Mouse (Mus musculus) neural tube, embryonic 12.5 days (tissue): Measurements from ENCODE around the gene Best1. TPM values are rescaled to one million over a fixed set of nuclear protein-coding genes. Genes with fewer than 3 reads are reported as not detected.

Experiments used
- ATAC-seq: fragments of 200-750 bp; cut with Nextera tagmentation; 2 replicates; pipeline ENCODE4 v1.8.0; 2017; ENCODE audit warnings: low read depth, mild to moderate bottlenecking, moderate TSS enrichment, moderate library complexity; ENCODE audit not compliant: low FRiP score
- H3K27ac ChIP-seq: fragments of 300-500 bp; sonication (generic); 2 replicates; pipeline ENCODE4 v1.5.1; 2016
- H3K27me3 ChIP-seq: fragments of 300-500 bp; sonication (generic); replicated peaks from 2 replicates; pipeline ENCODE4 v1.6.1; 2016; ENCODE audit warnings: mild to moderate bottlenecking
- H3K36me3 ChIP-seq: fragments of 300-500 bp; sonication (generic); 2 replicates; pipeline ENCODE4 v1.6.1; 2016; ENCODE audit warnings: mild to moderate bottlenecking
- H3K4me1 ChIP-seq: fragments of 300-500 bp; sonication (generic); 2 replicates; pipeline ENCODE4 v1.6.1; 2016
- H3K4me2 ChIP-seq: fragments of 300-500 bp; sonication (generic); replicated peaks from 2 replicates; pipeline ENCODE4 v1.6.1; 2016; ENCODE audit warnings: mild to moderate bottlenecking
- H3K4me3 ChIP-seq: fragments of 300-500 bp; sonication (generic); 2 replicates; pipeline ENCODE4 v1.5.1; 2016
- H3K9ac ChIP-seq: fragments of 300-500 bp; sonication (generic); 2 replicates; pipeline ENCODE4 v1.6.1; 2016; ENCODE audit warnings: mild to moderate bottlenecking
- H3K9me3 ChIP-seq: fragments of 300-500 bp; sonication (generic); 2 replicates; pipeline ENCODE4 v1.6.1; 2016; ENCODE audit warnings: mild to moderate bottlenecking
- WGBS: fragments of 180-500 bp; shearing (Covaris S2); methylation state at CpG from one replicate; pipeline ENCODE4 v1.1.7; 2016; 5-methylcytosine and 5-hydroxymethylcytosine counted together
- polyA plus RNA-seq: library from polyadenylated mRNA; unstranded; fragments of >200 nt; fragmentation: Nextera tagmentation; extraction: Ambion mirVana; gene quantifications from 2 replicates; pipeline ENCODE4 v1.2.1, GENCODE M21; 2016

Best1 gene
- polyA plus RNA-seq = 1.0 and 1.9 TPM in 2 replicates

DNA sequence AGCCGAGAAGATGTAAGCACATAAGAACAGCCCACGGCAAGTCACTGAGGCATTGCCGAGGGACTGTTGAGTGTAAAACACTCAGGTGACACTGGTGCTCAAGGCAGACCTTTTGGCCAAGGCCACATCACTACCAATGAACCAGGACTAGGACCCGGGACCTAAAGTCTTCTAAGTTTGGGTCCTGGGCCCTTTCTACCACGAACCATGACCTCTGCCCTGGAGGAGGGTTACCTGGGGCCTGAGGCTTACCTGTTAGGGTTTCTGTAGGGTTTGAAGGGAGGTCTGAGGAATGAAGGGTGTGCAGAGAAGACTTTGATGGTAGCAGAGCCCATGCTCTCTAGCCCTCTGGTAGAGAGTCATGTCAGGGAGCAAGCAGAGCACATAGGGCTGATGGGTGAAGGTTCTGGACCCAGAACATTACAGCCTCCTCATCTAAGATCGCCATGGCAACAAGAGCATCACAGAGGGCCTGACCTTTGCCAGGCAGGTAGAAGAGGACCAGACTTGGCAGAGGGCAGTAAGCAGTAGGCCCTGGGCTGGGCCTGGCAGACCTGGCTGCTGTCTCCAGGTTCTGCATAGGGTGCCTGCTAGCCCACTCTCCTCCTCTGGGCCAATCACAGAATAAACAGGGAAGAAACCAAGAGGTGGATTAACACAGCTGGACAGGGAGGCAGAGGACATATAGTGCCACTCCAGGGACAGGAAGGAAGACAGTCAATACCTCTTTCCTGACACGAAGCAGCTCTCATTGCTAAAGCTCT is at the start of gene Best1, which contains the start of gene Rab3il1:
TSS of gene Best1 (minus strand) at position 428 of the 764 bp plus-strand sequence.
TSS of gene Rab3il1 (plus strand) at position 464 of the 764 bp plus-strand sequence.
- 79% methylated on average over 7 of the region's 7 CpGs for WGBS
- Histone ChIP-seq H3K4me1 (no peaks in the 10 kb centered on the region), H3K4me3 (no peak within 1 kb of the TSS), H3K9me3 (no peaks in the 10 kb centered on the region), H3K27me3 (no peaks in the 10 kb centered on the region), H3K9ac (no peak within 1 kb of the TSS), H3K4me2 (no peak within 1 kb of the TSS), H3K36me3 (no peaks in the 10 kb centered on the region), H3K27ac (no peak within 1 kb of the TSS)
- no peak for ATAC-seq

- H3K4me2 ChIP-seq = no peak overlapping the region
- H3K4me3 ChIP-seq = no peak overlapping the region
- H3K27me3 ChIP-seq = no peaks in the 10 kb centered on the region
- H3K4me1 ChIP-seq = no peaks in the 10 kb centered on the region
- no peaks in the 10 kb centered on the region for H3K9me3 ChIP-seq
- H3K9ac ChIP-seq = no peak overlapping the region
- H3K27ac ChIP-seq = no peak overlapping the region
- no peak for ATAC-seq
- H3K36me3 ChIP-seq = no peaks in the 10 kb centered on the region
- WGBS = 90% methylated on average over 2 of the region's 2 CpGs
Observed at GRCm38 (mm10) chr19:10050438-10050837, 49.0 kb upstream of the Best1 start.

DNA sequence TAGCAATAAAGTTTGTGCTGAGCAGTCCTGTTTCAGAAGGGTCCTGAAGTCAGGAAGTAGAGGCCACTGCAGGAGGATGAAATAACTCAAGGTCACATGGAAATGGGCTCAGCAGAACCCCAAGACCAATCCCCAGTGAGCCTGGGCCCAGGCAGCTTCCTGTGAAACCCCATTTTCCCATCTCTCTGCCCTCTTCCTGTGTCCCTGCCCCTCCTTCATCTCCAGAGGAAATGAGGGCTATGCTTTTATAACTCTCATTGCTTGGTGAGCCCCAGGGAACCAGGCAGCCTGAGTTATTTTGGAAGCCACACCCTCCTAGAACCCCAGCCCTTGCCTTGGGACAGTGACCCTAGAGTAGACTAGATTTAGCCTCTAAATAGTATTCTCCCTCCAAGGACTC is 48.1 kb upstream of the Best1 start:
- no peaks in the 10 kb centered on the region for H3K36me3 ChIP-seq
- ATAC-seq = no peak
- no peaks in the 10 kb centered on the region for H3K4me1 ChIP-seq
- no peaks in the 10 kb centered on the region for H3K27me3 ChIP-seq
- no peak overlapping the region for H3K4me2 ChIP-seq
- no peak overlapping the region for H3K4me3 ChIP-seq
- H3K27ac ChIP-seq = no peak overlapping the region
- H3K9ac ChIP-seq = no peak overlapping the region
- no peaks in the 10 kb centered on the region for H3K9me3 ChIP-seq

- Histone ChIP-seq H3K27me3 (no peaks in the 10 kb centered on the region; the same call in 1 of the 2 replicates), H3K36me3 (no peaks in the 10 kb centered on the region), H3K27ac (no peak overlapping the region), H3K4me3 (no peak overlapping the region), H3K9me3 (no peaks in the 10 kb centered on the region), H3K4me1 (peaks cover 6% of the 10 kb centered on the region), H3K9ac (no peak overlapping the region), H3K4me2 (no peak overlapping the region)
- no peak for ATAC-seq
- 63% methylated on average over 3 of the region's 3 CpGs for WGBS
Observed at GRCm38 (mm10) chr19:10046983-10047382, 45.5 kb upstream of the Best1 start.

- 76% methylated on average over 4 of the region's 4 CpGs for WGBS
Observed at GRCm38 (mm10) chr19:10046346-10046745, 44.9 kb upstream of the Best1 start.

GRCm38 (mm10) chr19:10045707-10046106 is 44.3 kb upstream of the Best1 start:
- Histone ChIP-seq H3K9me3 (no peaks in the 10 kb centered on the region), H3K4me2 (no peak overlapping the region), H3K36me3 (no peaks in the 10 kb centered on the region), H3K4me1 (peaks cover 18% of the 10 kb centered on the region), H3K9ac (no peak overlapping the region), H3K4me3 (no peak overlapping the region), H3K27me3 (peaks cover 3% of the 10 kb centered on the region; the same call in 1 of the 2 replicates), H3K27ac (no peak overlapping the region)
- ATAC-seq = no peak
- 88% methylated on average over 2 of the region's 2 CpGs for WGBS

More at GRCm38 (mm10) chr19:10046346-10046745, 44.9 kb upstream of the Best1 start:
- ATAC-seq = no peak
- no peak overlapping the region for H3K4me3 ChIP-seq
- no peaks in the 10 kb centered on the region for H3K36me3 ChIP-seq
- no peaks in the 10 kb centered on the region; the same call in 1 of the 2 replicates for H3K27me3 ChIP-seq
- H3K4me2 ChIP-seq = no peak overlapping the region
- no peak overlapping the region for H3K27ac ChIP-seq
- no peak overlapping the region for H3K9ac ChIP-seq
- H3K9me3 ChIP-seq = no peaks in the 10 kb centered on the region
- peaks cover 11% of the 10 kb centered on the region for H3K4me1 ChIP-seq

GRCm38 (mm10) chr19:10043643-10044042 is 42.2 kb upstream of the Best1 start:
- H3K4me2 ChIP-seq = no peak overlapping the region
- H3K27me3 ChIP-seq = peaks cover 3% of the 10 kb centered on the region; the same call in 1 of the 2 replicates
- no peaks in the 10 kb centered on the region for H3K9me3 ChIP-seq
- no peak overlapping the region for H3K27ac ChIP-seq
- H3K36me3 ChIP-seq = no peaks in the 10 kb centered on the region
- H3K4me1 ChIP-seq = peaks cover 18% of the 10 kb centered on the region
- ATAC-seq = no peak
- no peak overlapping the region for H3K4me3 ChIP-seq
- no peak overlapping the region for H3K9ac ChIP-seq

- WGBS = 85% methylated on average over 4 of the region's 4 CpGs
- Histone ChIP-seq H3K4me3 (peak overlapping the region; percentile 55; the same call in 1 of the 2 replicates), H3K4me2 (peak overlapping the region; percentile 99), H3K4me1 (peaks cover 18% of the 10 kb centered on the region), H3K9me3 (no peaks in the 10 kb centered on the region), H3K27ac (no peak overlapping the region), H3K9ac (no peak overlapping the region), H3K27me3 (peaks cover 3% of the 10 kb centered on the region; the same call in 1 of the 2 replicates), H3K36me3 (no peaks in the 10 kb centered on the region)
- ATAC-seq = no peak
Observed at GRCm38 (mm10) chr19:10042816-10043215, 41.4 kb upstream of the Best1 start.

- no peaks in the 10 kb centered on the region for H3K36me3 ChIP-seq
- peak; percentile 14; the same call in 1 of the 2 replicates for ATAC-seq
- peak overlapping the region; percentile 55 for H3K4me3 ChIP-seq
- H3K9me3 ChIP-seq = no peaks in the 10 kb centered on the region
- H3K27ac ChIP-seq = no peak overlapping the region
- peaks cover 3% of the 10 kb centered on the region; the same call in 1 of the 2 replicates for H3K27me3 ChIP-seq
- peak overlapping the region; percentile 74; the same call in 1 of the 2 replicates for H3K9ac ChIP-seq
- peak overlapping the region; percentile 99 for H3K4me2 ChIP-seq
- WGBS = 60% methylated on average over 6 of the region's 6 CpGs
- H3K4me1 ChIP-seq = peaks cover 18% of the 10 kb centered on the region
Observed at GRCm38 (mm10) chr19:10042232-10042631, 40.8 kb upstream of the Best1 start.

GRCm38 (mm10) chr19:10041388-10042148 is 40.1 kb upstream of the Best1 start, which contains the start of gene Fads3:
Fads3 (plus strand) TSS chr19:10041569.
- H3K36me3 ChIP-seq = no peaks in the 10 kb centered on the region
- H3K9ac ChIP-seq = peak within 1 kb of the TSS; percentile 74
- ATAC-seq = peak; percentile 86
- under 1% methylated on average over 67 of the region's 69 CpGs for WGBS
- H3K27ac ChIP-seq = no peak within 1 kb of the TSS
- H3K27me3 ChIP-seq = peaks cover 3% of the 10 kb centered on the region; the same call in 1 of the 2 replicates
- peak within 1 kb of the TSS; percentile 99 for H3K4me2 ChIP-seq
- no peaks in the 10 kb centered on the region for H3K9me3 ChIP-seq
- H3K4me1 ChIP-seq = peaks cover 18% of the 10 kb centered on the region
- H3K4me3 ChIP-seq = peak within 1 kb of the TSS; percentile 55

DNA sequence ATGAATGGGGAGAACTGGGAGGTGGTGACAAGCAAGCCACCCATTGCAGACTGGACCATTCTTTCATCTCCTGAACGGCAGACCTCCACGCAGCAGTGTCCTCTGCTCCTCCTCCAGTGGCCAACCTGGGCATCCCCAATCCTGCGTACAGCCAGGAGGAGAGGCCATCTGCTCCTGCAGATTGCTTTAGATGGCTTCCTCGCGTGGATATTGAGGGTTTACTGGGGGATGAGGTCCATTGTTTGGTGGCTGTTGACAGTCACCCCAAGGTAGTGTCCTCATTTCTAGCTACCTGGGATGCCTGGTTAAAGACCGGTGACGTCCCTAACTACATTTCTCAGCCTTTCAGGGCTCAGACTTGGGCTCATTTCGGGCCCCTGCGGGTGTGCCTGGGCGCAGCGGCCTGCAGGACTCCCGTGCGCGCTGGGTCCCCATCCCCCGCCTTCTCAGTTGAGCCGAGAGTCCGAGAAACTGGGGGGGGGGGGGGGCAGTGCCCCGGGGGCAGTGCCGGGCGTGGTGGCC is 39.5 kb upstream of the Best1 start:
- peaks cover 18% of the 10 kb centered on the region for H3K4me1 ChIP-seq
- peak overlapping the region; percentile 74 for H3K9ac ChIP-seq
- WGBS = 8% methylated on average over 20 of the region's 20 CpGs
- H3K4me2 ChIP-seq = peak overlapping the region; percentile 99
- H3K36me3 ChIP-seq = no peaks in the 10 kb centered on the region
- peaks cover 3% of the 10 kb centered on the region; the same call in 1 of the 2 replicates for H3K27me3 ChIP-seq
- ATAC-seq = peak; percentile 49
- H3K4me3 ChIP-seq = peak overlapping the region; percentile 55
- H3K9me3 ChIP-seq = no peaks in the 10 kb centered on the region
- no peak overlapping the region for H3K27ac ChIP-seq

GRCm38 (mm10) chr19:10039615-10040014 is 38.2 kb upstream of the Best1 start:
- ATAC-seq = no peak
- H3K9me3 ChIP-seq = no peaks in the 10 kb centered on the region
- H3K27ac ChIP-seq = no peak overlapping the region
- H3K36me3 ChIP-seq = no peaks in the 10 kb centered on the region
- H3K27me3 ChIP-seq = peaks cover 3% of the 10 kb centered on the region; the same call in 1 of the 2 replicates
- no peak overlapping the region for H3K4me3 ChIP-seq
- WGBS = 87% methylated on average over 2 of the region's 2 CpGs
- H3K9ac ChIP-seq = no peak overlapping the region
- peaks cover 18% of the 10 kb centered on the region for H3K4me1 ChIP-seq
- no peak overlapping the region for H3K4me2 ChIP-seq
